Mouse (Mus musculus): ENCODE data around the gene Sbf2. TPM values are rescaled to one million over a fixed set of nuclear protein-coding genes. Genes with fewer than 3 reads are reported as not detected.

The Sbf2 gene
- polyA plus RNA-seq, 1 experiment from 2014 or later = 38.4 TPM

DNA sequence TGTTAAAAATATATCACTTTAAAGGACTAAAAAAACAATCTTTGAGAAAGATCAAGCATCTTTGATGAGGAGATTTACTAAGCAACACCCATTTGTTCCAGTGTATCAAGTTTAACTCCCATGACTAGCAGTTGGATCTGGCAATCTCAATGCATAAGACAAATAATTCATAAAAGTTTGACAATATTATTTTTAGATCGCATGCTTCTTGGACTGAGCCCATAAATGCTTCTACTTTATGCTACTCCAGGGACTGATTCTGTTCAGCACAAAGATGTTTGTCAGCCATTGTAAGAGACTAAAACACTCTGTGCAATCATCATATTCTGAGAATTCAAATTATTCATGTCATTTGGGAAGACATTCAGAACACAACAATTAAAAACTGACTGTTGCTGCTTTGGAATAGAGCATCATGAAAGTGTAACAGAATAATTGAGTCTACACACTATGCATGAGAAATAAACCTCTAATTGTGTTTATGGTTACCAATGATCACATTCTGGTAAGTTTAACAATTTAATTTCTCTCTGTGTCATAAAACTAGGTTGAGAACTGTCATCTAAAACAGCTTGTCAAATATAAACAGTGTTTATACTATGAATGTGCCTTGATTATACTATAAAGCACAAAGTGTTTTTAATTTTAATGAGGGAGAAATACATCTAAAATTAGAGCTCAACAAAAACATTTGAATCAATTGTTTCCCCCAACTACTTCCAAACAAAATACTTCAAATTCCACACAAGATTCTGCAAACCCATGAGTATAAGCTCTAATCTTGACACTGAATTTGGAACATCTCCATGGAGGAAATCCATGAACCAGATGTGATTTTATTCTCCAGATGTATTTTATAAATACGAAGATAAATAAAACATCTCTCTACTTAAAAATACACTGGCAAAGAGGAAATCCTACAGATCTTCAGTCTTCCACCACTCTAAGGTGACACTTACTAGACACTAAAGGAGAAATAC, 98.2 kb downstream of the Sbf2 start:
- 78% methylated on average over 2 of the region's 2 CpGs for whole genome bisulfite sequencing
- no peaks in the 10 kb centered on the region for H3K9me3 ChIP-seq (ENCODE audit: control insufficient read depth, low read length)
- no peak overlapping the region for H3K4me3 ChIP-seq (ENCODE audit: control insufficient read depth in 1 of 2, insufficient read depth in 1 of 2, low read depth in 1 of 2, low read length in 2 of 2)
- no peaks in the 10 kb centered on the region; a peak in 1 of 4 replicates for H3K4me1 ChIP-seq (ENCODE audit: control insufficient read depth in 2 of 2, insufficient read depth in 2 of 2, low read length in 2 of 2)
- ATAC-seq (ENCODE audit: insufficient number of reproducible peaks, insufficient read depth, low FRiP score, low read depth) = no peak
- H3K4me2 ChIP-seq (ENCODE audit: low read length) = no peak overlapping the region
- H3K9ac ChIP-seq (ENCODE audit: low read length) = no peak overlapping the region
- no peaks in the 10 kb centered on the region for H3K36me3 ChIP-seq (ENCODE audit: control insufficient read depth, insufficient read depth, low read length)
- H3K27me3 ChIP-seq (ENCODE audit: control insufficient read depth, insufficient read depth, low read length) = no peaks in the 10 kb centered on the region
- no peak overlapping the region for H3K27ac ChIP-seq (replicated peaks in 1 of 2; ENCODE audit: control insufficient read depth in 1 of 2, insufficient read depth in 1 of 2, low read depth in 2 of 2, low read length in 2 of 2)

DNA sequence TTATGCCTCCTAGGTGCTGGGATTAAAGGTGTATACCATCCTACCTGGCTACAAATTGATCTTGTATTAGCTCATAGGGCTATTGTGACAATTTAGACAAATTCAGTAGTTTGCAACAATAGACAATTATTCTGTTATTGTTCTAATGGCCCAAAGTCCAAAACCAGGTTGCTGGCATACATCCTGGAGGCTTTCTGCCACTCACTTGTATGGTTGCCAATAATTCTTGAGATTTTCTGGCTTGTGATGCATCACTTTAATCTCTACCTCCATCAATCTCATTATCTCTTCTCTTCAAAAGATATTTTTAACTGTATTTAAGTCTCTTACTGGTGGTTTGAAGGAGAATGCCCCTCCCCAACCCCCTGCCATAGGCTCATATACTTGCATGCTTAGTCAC, 100.6 kb downstream of the Sbf2 start:
- Histone ChIP-seq H3K4me2 (ENCODE audit: low read length) (no peak overlapping the region), H3K27ac (replicated peaks in 1 of 2; ENCODE audit: control insufficient read depth in 1 of 2, insufficient read depth in 1 of 2, low read depth in 2 of 2, low read length in 2 of 2) (no peak overlapping the region), H3K9ac (ENCODE audit: low read length) (no peak overlapping the region), H3K9me3 (ENCODE audit: control insufficient read depth, low read length) (no peaks in the 10 kb centered on the region), H3K36me3 (ENCODE audit: control insufficient read depth, insufficient read depth, low read length) (no peaks in the 10 kb centered on the region), H3K27me3 (ENCODE audit: control insufficient read depth, insufficient read depth, low read length) (no peaks in the 10 kb centered on the region), H3K4me3 (ENCODE audit: control insufficient read depth in 1 of 2, insufficient read depth in 1 of 2, low read depth in 1 of 2, low read length in 2 of 2) (no peak overlapping the region), H3K4me1 (ENCODE audit: control insufficient read depth in 2 of 2, insufficient read depth in 2 of 2, low read length in 2 of 2) (no peaks in the 10 kb centered on the region; a peak in 1 of 4 replicates)
- no peak for ATAC-seq (ENCODE audit: insufficient number of reproducible peaks, insufficient read depth, low FRiP score, low read depth)

DNA sequence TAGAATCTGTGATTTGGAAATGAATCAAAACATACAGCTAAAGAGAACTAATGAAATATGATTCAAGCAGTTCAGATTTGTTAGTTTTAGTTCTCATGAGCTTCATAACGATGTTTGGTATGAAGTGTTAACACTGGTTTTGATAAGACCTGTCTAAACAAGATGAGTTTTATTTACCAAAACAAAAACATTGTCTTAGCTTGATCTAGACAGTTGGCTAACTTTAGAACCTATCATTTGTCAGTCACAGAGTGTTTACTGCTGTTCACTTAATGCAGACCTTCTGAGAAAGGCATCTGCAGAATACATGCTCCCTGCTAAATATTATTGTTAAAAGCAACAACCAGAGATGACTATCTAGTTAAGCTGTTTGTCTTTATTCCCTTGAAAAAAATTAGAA, 116.1 kb downstream of the Sbf2 start:
- WGBS = 89% methylated on average over 1 of the region's 1 CpGs
- H3K4me1 ChIP-seq (ENCODE audit: control insufficient read depth in 2 of 2, insufficient read depth in 2 of 2, low read length in 2 of 2) = no peaks in the 10 kb centered on the region
- no peaks in the 10 kb centered on the region for H3K36me3 ChIP-seq (ENCODE audit: control insufficient read depth, insufficient read depth, low read length)
- H3K4me3 ChIP-seq (ENCODE audit: control insufficient read depth in 1 of 2, insufficient read depth in 1 of 2, low read depth in 1 of 2, low read length in 2 of 2) = no peak overlapping the region
- no peak for ATAC-seq (ENCODE audit: insufficient number of reproducible peaks, insufficient read depth, low FRiP score, low read depth)
- no peak overlapping the region for H3K27ac ChIP-seq (replicated peaks in 1 of 2; ENCODE audit: control insufficient read depth in 1 of 2, insufficient read depth in 1 of 2, low read depth in 2 of 2, low read length in 2 of 2)
- H3K27me3 ChIP-seq (ENCODE audit: control insufficient read depth, insufficient read depth, low read length) = no peaks in the 10 kb centered on the region
- no peak overlapping the region for H3K9ac ChIP-seq (ENCODE audit: low read length)
- no peak overlapping the region for H3K4me2 ChIP-seq (ENCODE audit: low read length)
- H3K9me3 ChIP-seq (ENCODE audit: control insufficient read depth, low read length) = peaks cover 6% of the 10 kb centered on the region; the same call in 1 of the 2 replicates

DNA sequence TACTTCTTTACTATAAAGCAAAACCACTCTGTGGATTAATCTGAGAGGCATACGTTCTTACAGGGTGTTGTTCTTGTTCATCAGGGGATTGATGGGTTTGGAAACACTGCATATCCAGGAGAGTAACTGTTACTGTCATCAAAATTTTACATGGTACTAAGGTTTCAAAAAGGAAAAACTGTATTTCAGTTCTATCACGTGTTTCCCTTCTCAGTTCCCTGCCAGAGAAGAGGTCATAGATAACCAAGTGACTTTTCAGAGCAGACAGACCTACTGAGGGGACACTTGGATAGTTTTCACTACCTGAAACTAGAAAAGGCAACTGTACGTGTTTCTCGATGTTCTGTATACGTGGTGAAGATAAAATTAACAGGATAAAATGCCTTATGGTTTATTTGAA, 123.7 kb downstream of the Sbf2 start:
- H3K27me3 ChIP-seq (ENCODE audit: control insufficient read depth, insufficient read depth, low read length) = no peaks in the 10 kb centered on the region
- 73% methylated on average over 5 of the region's 5 CpGs for WGBS
- H3K4me1 ChIP-seq (ENCODE audit: control insufficient read depth in 2 of 2, insufficient read depth in 2 of 2, low read length in 2 of 2) = 0 out of 4 replicates have a peak, but pooled peaks cover 0 to 4% of the 10 kb centered on the region in 2 experiments
- H3K27ac ChIP-seq (replicated peaks in 1 of 2; ENCODE audit: control insufficient read depth in 1 of 2, insufficient read depth in 1 of 2, low read depth in 2 of 2, low read length in 2 of 2) = no peak overlapping the region
- H3K36me3 ChIP-seq (ENCODE audit: control insufficient read depth, insufficient read depth, low read length) = 0 out of 2 replicates have a peak, but pooled peaks cover 3% of the 10 kb centered on the region
- no peak overlapping the region for H3K9ac ChIP-seq (ENCODE audit: low read length)
- no peak overlapping the region for H3K4me3 ChIP-seq (ENCODE audit: control insufficient read depth in 1 of 2, insufficient read depth in 1 of 2, low read depth in 1 of 2, low read length in 2 of 2)
- no peak overlapping the region for H3K4me2 ChIP-seq (ENCODE audit: low read length)
- no peaks in the 10 kb centered on the region for H3K9me3 ChIP-seq (ENCODE audit: control insufficient read depth, low read length)
- no peak for ATAC-seq (ENCODE audit: insufficient number of reproducible peaks, insufficient read depth, low FRiP score, low read depth)

DNA sequence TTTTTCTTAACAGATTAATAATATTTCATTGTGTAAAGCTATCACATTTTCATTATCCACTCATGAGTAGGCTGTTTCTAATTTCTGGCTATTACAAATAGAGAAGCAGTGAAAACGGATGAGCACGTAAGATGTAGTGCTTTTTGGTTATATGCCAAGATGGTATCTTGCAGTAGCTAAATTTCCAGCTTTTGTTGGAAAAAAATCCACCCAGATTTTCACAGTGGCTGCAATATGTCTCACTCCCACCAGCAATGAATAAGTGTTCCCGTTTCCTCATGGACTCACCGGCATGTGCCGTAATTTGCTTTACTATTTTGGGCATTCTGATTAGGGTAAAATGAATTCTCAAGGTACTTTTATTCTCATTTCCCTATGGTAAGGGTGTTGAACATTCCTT, 129.7 kb downstream of the Sbf2 start:
- 0 out of 2 replicates have a peak, but pooled peaks cover 5% of the 10 kb centered on the region for H3K36me3 ChIP-seq (ENCODE audit: control insufficient read depth, insufficient read depth, low read length)
- no peak overlapping the region for H3K9ac ChIP-seq (ENCODE audit: low read length)
- no peak overlapping the region for H3K4me3 ChIP-seq (ENCODE audit: control insufficient read depth in 1 of 2, insufficient read depth in 1 of 2, low read depth in 1 of 2, low read length in 2 of 2)
- H3K9me3 ChIP-seq (ENCODE audit: control insufficient read depth, low read length) = no peaks in the 10 kb centered on the region
- no peak for ATAC-seq (ENCODE audit: insufficient number of reproducible peaks, insufficient read depth, low FRiP score, low read depth)
- no peak overlapping the region for H3K27ac ChIP-seq (replicated peaks in 1 of 2; ENCODE audit: control insufficient read depth in 1 of 2, insufficient read depth in 1 of 2, low read depth in 2 of 2, low read length in 2 of 2)
- H3K4me1 ChIP-seq (ENCODE audit: control insufficient read depth in 2 of 2, insufficient read depth in 2 of 2, low read length in 2 of 2) = 0 out of 4 replicates have a peak, but pooled peaks cover 0 to 4% of the 10 kb centered on the region in 2 experiments
- 69% methylated on average over 5 of the region's 5 CpGs for WGBS
- H3K4me2 ChIP-seq (ENCODE audit: low read length) = no peak overlapping the region
- no peaks in the 10 kb centered on the region for H3K27me3 ChIP-seq (ENCODE audit: control insufficient read depth, insufficient read depth, low read length)

DNA sequence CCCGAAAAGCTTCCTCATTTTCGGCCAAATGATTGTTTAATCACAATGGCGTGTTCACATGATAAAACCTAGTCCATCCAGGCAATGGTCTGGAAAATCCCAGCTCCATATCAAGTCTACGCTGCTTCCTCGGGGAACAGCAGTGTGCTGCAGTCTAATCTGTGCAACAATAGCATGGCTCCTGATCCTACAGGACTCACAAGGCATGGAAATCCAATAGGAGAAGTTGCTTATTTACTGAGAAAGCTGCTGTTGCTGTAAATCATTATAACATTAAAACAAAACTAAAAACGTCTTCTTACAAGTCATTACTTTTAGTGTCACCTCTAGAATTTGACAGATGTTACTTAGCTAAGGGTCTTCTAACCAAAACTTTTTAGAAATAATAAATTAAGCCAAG, 143.7 kb downstream of the Sbf2 start:
- ATAC-seq (ENCODE audit: insufficient number of reproducible peaks, insufficient read depth, low FRiP score, low read depth) = no peak
- Histone ChIP-seq H3K4me2 (ENCODE audit: low read length) (no peak overlapping the region), H3K36me3 (ENCODE audit: control insufficient read depth, insufficient read depth, low read length) (no peaks in the 10 kb centered on the region), H3K9me3 (ENCODE audit: control insufficient read depth, low read length) (no peaks in the 10 kb centered on the region), H3K4me1 (ENCODE audit: control insufficient read depth in 2 of 2, insufficient read depth in 2 of 2, low read length in 2 of 2) (no peaks in the 10 kb centered on the region), H3K4me3 (ENCODE audit: control insufficient read depth in 1 of 2, insufficient read depth in 1 of 2, low read depth in 1 of 2, low read length in 2 of 2) (no peak overlapping the region), H3K27me3 (ENCODE audit: control insufficient read depth, insufficient read depth, low read length) (no peaks in the 10 kb centered on the region), H3K27ac (replicated peaks in 1 of 2; ENCODE audit: control insufficient read depth in 1 of 2, insufficient read depth in 1 of 2, low read depth in 2 of 2, low read length in 2 of 2) (no peak overlapping the region), H3K9ac (ENCODE audit: low read length) (no peak overlapping the region)
- WGBS = 63% methylated on average over 6 of the region's 6 CpGs

DNA sequence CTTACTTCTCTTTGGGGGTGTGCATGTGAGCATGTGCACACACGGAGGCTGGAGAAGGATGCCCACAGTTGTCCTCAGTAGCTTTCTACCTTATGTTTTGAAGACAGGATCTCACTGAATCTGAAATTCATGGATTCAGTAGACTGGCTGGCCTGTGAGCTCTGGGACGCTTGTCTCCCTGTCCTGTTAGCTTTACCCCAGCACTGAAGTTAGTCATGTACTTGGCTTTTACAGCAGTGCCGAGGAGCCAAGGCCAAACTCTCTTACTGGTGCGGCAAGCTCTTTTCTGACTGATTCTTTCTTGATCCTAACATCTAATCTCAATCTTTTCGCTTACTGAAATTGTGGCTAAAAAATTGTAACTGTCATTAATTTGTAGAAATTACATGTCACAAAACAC, 151.3 kb downstream of the Sbf2 start:
- no peak overlapping the region for H3K4me2 ChIP-seq (ENCODE audit: low read length)
- no peak overlapping the region for H3K9ac ChIP-seq (ENCODE audit: low read length)
- no peaks in the 10 kb centered on the region for H3K27me3 ChIP-seq (ENCODE audit: control insufficient read depth, insufficient read depth, low read length)
- no peaks in the 10 kb centered on the region; a peak in 1 of 4 replicates for H3K4me1 ChIP-seq (ENCODE audit: control insufficient read depth in 2 of 2, insufficient read depth in 2 of 2, low read length in 2 of 2)
- H3K4me3 ChIP-seq (ENCODE audit: control insufficient read depth in 1 of 2, insufficient read depth in 1 of 2, low read depth in 1 of 2, low read length in 2 of 2) = no peak overlapping the region
- H3K27ac ChIP-seq (replicated peaks in 1 of 2; ENCODE audit: control insufficient read depth in 1 of 2, insufficient read depth in 1 of 2, low read depth in 2 of 2, low read length in 2 of 2) = no peak overlapping the region
- ATAC-seq (ENCODE audit: insufficient number of reproducible peaks, insufficient read depth, low FRiP score, low read depth) = no peak
- H3K36me3 ChIP-seq (ENCODE audit: control insufficient read depth, insufficient read depth, low read length) = 0 out of 2 replicates have a peak, but pooled peaks cover 10% of the 10 kb centered on the region
- H3K9me3 ChIP-seq (ENCODE audit: control insufficient read depth, low read length) = no peaks in the 10 kb centered on the region
- 81% methylated on average over 5 of the region's 5 CpGs for WGBS

All from heart, embryonic 14.5 days (tissue).